Mouse (Mus musculus) ES-CJ7 (cell line): ENCODE measurements at regions not wholly inside any gene's neighbourhood (a gene's known extent, or its start where the extent isn't known, plus 50 kb on each side); places are given as distances from the start of the nearest gene placed in this dataset.

ENCODE experiments used
- DNase-seq: peaks from one replicate; pipeline ENCODE4 v3.0.0; 2011; ENCODE audit warnings: low read depth, low spot score

DNA sequence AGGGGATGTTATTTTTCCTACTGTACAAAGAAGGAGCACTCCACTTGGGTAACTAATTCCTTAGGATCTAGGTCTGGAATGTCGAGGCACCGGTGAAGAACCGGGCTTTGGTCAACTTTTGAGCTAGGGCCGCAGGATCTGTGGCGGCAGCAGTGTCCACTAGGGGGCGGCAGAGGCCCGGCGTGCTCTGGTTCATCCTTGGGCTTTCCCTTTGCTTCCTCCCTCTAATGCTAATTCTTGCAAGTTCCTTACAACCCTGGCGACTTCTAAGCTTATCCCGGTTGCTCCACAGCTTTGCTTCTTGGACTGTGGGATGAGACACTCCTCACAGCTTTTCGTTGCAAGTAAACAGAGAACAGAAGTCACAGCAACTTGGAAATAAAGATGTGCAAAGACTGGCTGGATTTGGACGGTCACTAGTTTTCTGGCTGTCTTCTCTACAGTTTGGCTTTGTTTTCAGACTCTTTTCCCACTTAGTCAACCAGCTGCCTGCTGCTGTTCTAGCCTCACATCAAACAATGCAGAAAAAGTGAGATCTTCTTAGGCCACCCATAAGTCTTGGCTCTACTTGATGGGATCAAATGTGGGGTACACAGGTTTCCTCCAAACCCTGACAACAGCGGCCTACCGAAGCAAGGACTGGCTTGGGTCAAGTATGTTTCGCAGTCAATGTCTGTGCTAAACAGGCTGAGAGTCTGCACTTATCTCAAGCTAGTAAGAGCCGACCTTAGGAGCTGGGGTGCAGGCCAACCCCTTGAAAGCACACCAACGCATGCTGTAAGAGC lies 51.2 kb upstream of the Tmem72 start:
- peak; percentile 58 for DNase-seq

DNA sequence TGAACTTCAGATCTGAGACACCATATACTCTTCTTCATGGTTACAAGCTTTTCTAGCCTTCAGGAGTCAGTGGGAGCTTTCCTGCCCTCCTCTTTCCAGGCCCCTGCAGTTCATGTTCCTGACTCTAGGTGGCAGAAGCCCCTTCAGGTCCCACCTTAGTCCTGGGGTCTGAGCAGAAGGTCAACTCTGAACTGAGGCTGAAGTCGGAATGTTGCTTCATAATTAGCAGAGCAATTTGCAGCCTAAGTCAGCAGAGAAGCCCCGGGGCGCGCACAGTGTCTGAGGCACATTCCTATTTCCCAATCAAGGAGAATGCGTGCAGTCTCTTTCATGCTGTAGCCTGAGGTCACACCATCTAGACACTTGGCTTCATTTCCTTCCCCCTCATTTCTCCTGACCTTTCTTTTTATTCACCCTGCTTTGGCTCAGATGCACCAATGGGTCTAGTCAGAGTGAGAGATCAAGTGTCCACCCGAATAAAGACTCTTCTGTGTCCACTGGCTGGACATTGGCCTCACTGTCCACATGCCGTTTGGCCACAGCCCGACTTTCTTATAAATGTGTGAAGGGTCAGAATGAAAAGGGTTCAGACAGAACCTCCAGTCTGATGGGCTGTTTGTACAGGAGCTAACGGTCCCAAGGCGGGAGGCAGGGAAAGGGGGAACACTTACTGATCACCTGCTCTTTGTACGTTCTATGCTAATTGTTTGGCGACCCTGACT lies 58.4 kb upstream of the Tmem72 start:
- peak; percentile 40 for DNase-seq

- DNase-seq = no peak
Measured at GRCm38 (mm10) chr6:116786553-116787335, 70.0 kb upstream of the Tmem72 start.

GRCm38 (mm10) chr6:116793321-116793960 lies 76.7 kb upstream of the Tmem72 start:
- DNase-seq = no peak

DNA sequence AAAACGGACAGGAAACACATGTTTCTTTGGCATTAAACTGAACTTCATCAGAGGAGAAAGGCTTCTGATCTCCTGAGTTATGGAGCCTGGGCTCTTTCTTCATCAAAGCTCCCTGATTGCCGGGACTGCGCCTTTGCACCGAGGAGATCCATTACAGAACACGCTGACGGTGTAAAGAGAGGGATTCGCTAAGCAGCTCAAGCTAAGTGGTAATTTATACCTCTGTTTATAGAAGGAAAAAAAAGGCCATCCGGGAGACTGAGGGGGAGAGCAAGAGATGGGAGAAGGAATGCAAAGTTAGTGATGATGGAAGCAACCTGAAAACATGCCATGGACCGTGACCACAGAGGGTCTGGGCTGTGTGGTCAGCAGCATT lies 77.2 kb upstream of the Tmem72 start:
- DNase-seq = no peak

DNA sequence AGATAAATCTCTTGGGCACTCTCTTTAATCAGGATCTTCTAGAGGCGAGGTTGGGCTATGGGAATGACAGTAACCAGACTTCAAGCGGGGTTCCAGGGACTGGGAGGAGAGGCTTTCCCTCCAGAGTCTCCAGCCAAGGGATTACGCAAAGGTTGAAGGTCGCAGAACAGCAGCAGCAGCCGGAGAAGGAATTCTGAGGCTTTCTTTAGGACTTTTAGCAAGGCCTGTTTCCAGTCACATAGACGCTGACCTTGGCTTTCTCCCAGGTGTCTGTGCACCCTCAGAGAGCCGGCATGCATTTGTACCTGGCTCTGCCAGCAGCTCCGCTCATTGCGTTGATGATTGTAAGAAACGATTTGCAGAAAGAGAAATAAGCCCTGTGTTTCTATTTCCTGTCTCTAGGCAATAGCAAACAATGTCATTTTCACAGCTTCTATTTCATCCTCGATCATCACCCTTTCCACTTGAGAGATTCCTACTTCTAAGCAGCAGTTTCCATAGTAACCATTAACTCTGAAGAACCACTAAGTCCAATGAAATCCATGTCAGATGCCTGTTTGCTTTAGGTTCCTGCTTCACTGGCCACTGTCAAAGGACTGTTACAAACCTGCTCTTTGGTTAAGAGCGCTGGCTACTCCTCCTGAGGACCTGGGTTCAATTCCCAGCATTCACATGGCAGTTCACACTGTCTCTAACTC lies 104.7 kb upstream of the Tmem72 start:
- DNase-seq = no peak

DNA sequence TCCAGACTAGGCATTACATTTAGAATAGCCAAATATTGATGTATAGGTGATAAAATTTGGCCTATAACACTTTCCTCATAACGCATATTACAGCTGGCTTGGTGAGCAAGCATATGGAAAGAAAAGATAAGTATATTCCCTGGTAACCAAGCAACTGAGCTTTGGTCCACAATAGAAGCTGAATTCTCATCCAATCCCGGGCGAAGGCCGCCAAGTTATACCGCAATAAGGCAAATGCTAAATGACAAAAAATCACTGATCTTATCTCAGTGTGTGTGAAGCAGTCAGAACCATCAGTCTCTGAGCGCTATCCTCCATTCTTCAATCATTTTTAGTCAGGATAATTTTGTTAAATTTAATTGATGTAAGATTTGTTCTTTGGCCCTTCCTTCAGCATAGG lies 105.9 kb upstream of the Tmem72 start:
- no peak for DNase-seq

- DNase-seq = no peak
Measured at GRCm38 (mm10) chr6:116825628-116826027, 108.9 kb upstream of the Tmem72 start.

GRCm38 (mm10) chr6:116829341-116829740 lies 112.6 kb upstream of the Tmem72 start:
- DNase-seq = no peak

DNA sequence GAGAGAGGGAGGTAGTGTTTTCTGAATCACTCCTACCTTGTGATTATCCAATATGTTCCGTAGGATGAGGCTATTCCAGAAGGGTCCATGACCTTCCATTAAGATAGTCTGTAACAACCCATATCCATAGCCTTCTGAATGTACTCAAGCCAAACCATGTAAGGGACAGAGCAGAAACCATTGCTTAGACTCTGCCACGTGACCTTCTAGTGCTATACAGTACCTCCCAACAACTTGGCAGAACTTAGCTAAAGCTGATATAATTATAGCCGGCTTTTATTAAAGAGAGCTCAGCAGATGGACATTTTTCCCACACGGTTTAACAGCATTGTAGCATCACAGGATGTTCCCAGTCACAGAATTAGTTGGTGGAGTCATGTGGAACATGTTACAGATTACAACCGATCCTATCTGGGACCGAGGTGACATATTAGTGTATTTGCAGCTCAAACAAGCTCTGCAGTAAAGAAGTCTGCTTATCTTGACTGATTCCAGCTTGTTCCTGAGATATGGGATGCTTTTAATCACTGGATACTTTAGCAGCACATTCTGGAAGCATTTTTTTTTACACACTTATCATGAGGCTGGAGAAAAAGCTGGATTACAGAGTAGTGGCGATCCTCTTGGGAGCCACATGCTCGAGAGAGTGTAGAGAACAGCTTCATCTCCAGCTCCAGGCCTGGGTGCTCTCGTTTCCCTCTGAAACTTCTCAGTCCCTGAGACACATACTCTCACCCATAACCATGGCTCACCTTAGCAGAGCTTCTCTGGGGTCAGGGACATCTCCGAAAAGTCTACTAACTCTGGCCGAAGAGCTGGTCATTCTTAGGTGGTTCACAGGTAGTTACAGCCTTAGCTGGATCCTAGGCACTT lies 129.5 kb upstream of the Tmem72 start:
- DNase-seq = no peak

DNA sequence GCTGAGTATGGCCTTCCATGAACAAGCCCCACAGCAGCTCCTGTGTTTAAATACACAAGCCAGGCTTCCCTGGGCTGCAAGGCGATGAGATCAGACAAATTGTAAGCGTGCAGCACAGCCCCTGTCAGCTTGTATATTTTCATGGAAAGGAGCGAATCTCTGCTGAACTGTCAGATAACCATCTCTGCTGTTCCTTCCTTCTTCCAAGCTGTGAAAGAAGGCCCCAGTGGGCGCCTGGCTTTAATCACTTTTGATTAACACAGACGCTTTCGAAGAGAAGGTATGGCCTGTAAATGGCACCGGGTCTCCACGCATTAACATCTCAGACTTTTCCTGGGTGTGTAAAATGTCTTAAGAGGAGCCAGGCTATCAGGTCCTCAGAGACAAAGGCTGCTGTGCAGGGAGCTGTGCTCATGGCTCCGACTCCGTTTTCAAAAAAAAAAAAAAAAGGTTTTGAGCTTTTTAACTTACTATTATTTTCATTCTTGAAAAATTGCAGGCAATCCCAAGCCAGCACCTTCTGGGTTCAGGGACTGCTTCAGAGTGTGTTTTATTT lies 131.9 kb upstream of the Tmem72 start:
- DNase-seq = no peak

DNA sequence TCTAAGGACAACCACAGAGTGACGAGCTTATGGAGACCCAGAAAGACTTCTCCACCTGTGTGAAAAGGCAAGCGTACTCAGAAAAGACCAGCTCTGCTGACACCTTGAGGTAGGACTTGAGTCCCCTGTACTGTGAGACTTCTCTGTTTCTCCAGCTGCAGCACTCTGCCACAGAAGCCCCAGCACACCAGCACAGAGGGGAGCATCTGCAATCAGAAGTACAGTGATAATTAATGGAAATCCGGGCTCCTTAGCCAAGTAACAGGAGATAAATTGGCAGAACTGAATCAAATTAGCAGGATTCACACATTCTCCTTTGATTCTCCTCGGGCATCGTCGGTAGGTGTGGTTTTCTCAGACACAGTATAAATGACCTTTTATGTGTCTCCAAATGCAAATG lies 137.3 kb upstream of the Tmem72 start:
- no peak for DNase-seq

DNA sequence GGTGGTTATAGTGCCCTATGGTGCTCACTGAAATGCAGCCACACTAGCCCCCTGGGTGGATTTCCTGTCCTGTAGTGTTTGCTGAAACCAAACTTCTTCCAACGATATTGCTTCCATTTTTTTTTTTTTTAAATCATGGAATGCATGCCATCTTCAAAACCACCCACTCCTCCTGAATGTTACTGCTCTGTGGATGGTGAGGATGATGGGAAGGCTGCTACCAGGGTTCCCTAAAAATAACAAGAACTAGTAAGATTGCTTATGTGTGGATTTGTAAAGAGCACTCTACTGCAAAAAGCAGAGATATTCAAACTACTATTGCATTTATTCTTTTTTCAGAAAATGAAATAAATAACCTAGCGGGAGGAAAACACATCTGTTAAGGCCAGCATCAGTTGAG lies 139.4 kb upstream of the Tmem72 start:
- no peak for DNase-seq

DNA sequence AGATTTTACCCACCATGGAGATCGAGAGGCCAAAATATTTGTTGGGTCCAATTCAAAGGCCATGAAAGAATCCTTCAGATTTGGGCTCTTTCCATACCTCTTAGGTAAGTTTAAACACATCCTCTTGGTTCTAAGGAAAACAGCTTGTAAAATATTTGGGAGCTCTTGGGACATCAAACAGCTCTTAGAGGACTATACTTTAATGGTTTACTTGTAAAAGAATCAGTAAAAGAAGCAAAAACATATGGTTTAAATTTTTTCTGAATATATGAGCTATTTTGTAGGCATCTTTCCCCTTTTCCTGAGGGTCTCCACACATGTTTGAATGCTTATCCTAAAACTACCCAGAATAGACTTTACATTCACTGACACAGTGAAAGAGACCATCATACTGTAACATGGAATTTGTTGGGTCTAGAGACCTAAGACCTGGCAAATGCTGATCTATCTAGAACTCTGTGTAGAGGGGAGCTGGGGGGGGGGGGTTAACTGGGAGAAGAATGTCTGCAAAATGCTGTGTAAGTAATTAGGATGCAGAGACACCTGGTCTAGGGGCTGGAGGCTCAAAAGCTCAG lies 140.3 kb upstream of the Tmem72 start:
- no peak for DNase-seq

GRCm38 (mm10) chr6:116863130-116863529 lies 146.4 kb upstream of the Tmem72 start:
- no peak for DNase-seq

DNA sequence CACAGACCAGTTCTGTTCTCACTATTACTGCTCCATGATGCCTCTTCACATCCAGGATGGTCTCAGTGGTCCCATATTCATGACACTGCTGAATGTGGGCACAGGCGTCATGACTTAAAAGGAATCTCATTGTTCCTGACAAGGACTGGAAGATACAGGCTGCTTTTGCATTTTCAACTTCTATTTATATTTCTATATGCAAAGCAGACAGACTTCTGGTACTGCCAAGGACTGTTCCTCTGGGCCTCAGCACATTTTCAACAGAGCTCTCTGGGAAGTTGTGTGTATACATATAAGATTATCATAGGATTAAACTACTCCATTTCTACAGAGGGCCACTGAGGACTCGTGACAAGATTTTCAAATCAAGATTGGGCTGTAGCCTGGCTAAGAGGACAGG lies 146.9 kb upstream of the Tmem72 start:
- no peak for DNase-seq

DNA sequence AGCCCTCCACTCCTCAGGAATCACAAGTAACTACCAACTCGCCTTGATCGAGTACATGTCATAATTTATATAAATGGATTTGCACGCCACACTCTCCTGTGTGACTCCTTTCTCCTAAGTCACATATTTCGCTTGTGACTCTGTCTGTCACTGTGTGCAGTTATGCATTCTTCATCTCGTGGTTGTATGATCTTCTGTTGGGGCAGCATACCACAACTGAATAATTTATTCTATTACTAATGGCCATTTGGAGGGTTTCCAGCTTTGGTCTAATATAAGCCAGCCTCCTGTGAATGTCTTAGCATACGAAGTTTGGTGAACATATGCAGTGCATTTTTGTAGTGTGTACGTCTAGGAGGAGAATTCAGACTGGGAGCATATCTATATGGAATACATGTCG lies 176.6 kb upstream of the Tmem72 start:
- DNase-seq = no peak

GRCm38 (mm10) chr6:116894252-116894651 lies 177.5 kb upstream of the Tmem72 start:
- no peak for DNase-seq

DNA sequence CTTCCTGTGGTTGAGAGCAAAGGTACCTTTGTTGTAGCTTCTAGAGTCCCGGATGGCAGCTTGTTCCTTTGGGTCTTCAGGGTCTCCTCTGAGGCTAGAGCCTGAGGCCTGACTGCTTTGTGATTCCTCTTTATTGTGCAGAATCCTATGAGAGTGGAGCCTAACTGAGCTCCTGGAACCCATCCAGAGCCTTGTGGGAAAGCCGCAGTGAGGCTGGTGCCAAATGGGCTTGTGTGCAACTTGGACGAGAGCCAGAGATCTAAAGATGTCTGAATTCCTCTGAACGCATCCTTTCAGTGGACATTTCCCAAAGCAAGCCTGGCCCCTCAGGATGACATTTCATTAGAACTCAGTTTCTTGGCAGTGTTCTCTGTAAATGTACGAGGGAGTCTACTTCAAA lies 178.4 kb upstream of the Tmem72 start:
- no peak for DNase-seq

DNA sequence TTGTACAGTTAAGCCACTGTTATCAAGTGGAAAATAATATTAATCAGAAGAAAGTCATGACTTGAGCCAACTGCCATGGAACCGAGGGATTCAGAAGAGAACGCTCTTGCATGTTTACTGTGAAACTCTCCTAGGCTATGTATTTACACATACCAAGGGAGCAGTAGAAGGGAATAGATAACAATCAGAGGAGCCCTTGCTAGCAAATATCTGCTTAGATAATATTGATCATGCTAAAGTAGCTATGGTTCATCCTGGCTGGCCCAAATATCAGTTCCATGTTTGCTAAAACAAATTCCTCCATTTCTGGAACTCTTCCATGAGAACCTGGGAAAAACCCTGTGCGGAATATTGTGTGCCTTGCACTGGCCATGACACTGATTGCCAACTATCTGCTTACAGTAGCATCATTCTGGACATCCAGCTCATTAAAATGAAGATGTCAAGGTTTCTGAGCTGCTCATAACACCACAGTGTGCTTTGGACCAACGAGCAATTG lies 179.5 kb upstream of the Tmem72 start:
- DNase-seq = no peak
